Mouse (Mus musculus) embryonic stem cell, embryonic (primary cell): Measurements from ENCODE around the gene Dand5.

ENCODE experiments used
- CTCF ChIA-PET, 4 experiments: fragments of 300-600 bp in 2 of 4; fragments of 350-600 bp in 2 of 4; sonication (Branson Sonifier 250); formaldehyde crosslinking; loops; one replicate each; lab custom pipeline; 2022; ENCODE audit warnings: inconsistent platforms in 2 of 4; lab: Charles Lee
- POLR2A ChIA-PET, 4 experiments: fragments of 300-600 bp in 2 of 4; fragments of 350-600 bp in 2 of 4; sonication (Branson Sonifier 250); formaldehyde crosslinking; loops; one replicate each; lab custom pipeline; 2022; ENCODE audit warnings: antibody characterized with exemption in 4 of 4, inconsistent platforms in 1 of 4; lab: Charles Lee

Gene Dand5

GRCm38 (mm10) chr8:84839875-84840247, 17.2 kb upstream of the Dand5 start:
- ChIA-PET POLR2A (interaction anchor here in 3 of 4 experiments (1.1 to 26.4 kb wide), 26 partner anchors 7 to 773 kb away, joined by 3 to 705 read pairs (median 8); partner anchors contain the start of genes Syce2 (in 3 of the 3), Farsa (in 2 of the 3), Calr (in 1 of the 3) and Dand5 (in 1 of the 3)), CTCF (interaction anchor here in 2 of 4 experiments (1.0 to 1.1 kb wide), 2 partner anchors 90 to 135 kb away, joined by 3 read pairs; no protein-coding TSS in a partner anchor)

GRCm38 (mm10) chr8:84839411-84839810, 16.8 kb upstream of the Dand5 start:
- ChIA-PET POLR2A (interaction anchor here in 3 of 4 experiments (1.1 to 26.4 kb wide), 22 partner anchors 2 to 197 kb away, joined by 3 to 705 read pairs (median 7); partner anchors contain the start of genes Syce2 (in 3 of the 3), Calr (in 2 of the 3), Dand5 (in 2 of the 3) and Farsa (in 2 of the 3)), CTCF (interaction anchor here in 2 of 4 experiments (1.0 to 1.7 kb wide), 3 partner anchors 90 to 136 kb away, joined by 3 to 5 read pairs (median 3); no protein-coding TSS in a partner anchor)

- ChIA-PET POLR2A (interaction anchor here (0.5 to 26.4 kb wide), 19 partner anchors 3 to 208 kb away, joined by 3 to 705 read pairs (median 5); partner anchors contain the start of genes Calr (in 4 of the 4), Dand5 (in 2 of the 4), Farsa (in 2 of the 4) and Syce2 (in 2 of the 4)), CTCF (interaction anchor here in 1 of 4 experiments (1.7 kb wide), 1 partner anchor 129 kb away, joined by 5 read pairs; no protein-coding TSS in a partner anchor)
These were observed 15.9 kb upstream of the Dand5 start for GRCm38 (mm10) chr8:84838513-84838912.

- POLR2A ChIA-PET: interaction anchor here (0.5 to 26.4 kb wide), 21 partner anchors 3 to 207 kb away, joined by 3 to 705 read pairs (median 5); partner anchors contain the start of genes Calr (in 4 of the 4), Dand5 (in 2 of the 4), Farsa (in 2 of the 4) and Syce2 (in 2 of the 4)
These were observed 15.4 kb upstream of the Dand5 start for GRCm38 (mm10) chr8:84837912-84838470.

GRCm38 (mm10) chr8:84837149-84837911, 14.7 kb upstream of the Dand5 start:
- ChIA-PET CTCF (interaction anchor here (0.6 to 1.6 kb wide), 6 partner anchors 9 to 128 kb away, joined by 3 to 7 read pairs (median 4); partner anchors contain the start of gene Dand5 (in 2 of the 4)), POLR2A (interaction anchor here in 3 of 4 experiments (0.6 to 26.4 kb wide), 26 partner anchors 4 to 252 kb away, joined by 3 to 705 read pairs (median 5); partner anchors contain the start of genes Calr (in 3 of the 3), Dand5 (in 2 of the 3), Farsa (in 2 of the 3) and Syce2 (in 2 of the 3))

More at GRCm38 (mm10) chr8:84837912-84838470, 15.4 kb upstream of the Dand5 start:
- CTCF ChIA-PET: interaction anchor here in 2 of 4 experiments (0.7 to 1.7 kb wide), 4 partner anchors 15 to 129 kb away, joined by 3 to 5 read pairs (median 4); partner anchors contain the start of gene Dand5 (in 2 of the 2)

GRCm38 (mm10) chr8:84834866-84835855, 12.5 kb upstream of the Dand5 start:
- ChIA-PET POLR2A (interaction anchor here in 3 of 4 experiments (0.6 to 26.4 kb wide), 21 partner anchors 5 to 1949 kb away, joined by 3 to 705 read pairs (median 5); partner anchors contain the start of genes Calr (in 3 of the 3), Farsa (in 2 of the 3), Syce2 (in 2 of the 3) and Dand5 (in 1 of the 3)), CTCF (interaction anchor here in 1 of 4 experiments (0.7 kb wide), 1 partner anchor 1146 kb away, joined by 3 read pairs; no protein-coding TSS in a partner anchor)

- POLR2A ChIA-PET: interaction anchor here in 3 of 4 experiments (0.6 to 26.4 kb wide), 19 partner anchors 4 to 1950 kb away, joined by 3 to 705 read pairs (median 6); partner anchors contain the start of genes Calr (in 3 of the 3), Farsa (in 2 of the 3), Rad23a (in 2 of the 3) and Syce2 (in 2 of the 3)
- CTCF ChIA-PET: interaction anchor here in 1 of 4 experiments (0.7 kb wide), 1 partner anchor 1145 kb away, joined by 3 read pairs; no protein-coding TSS in a partner anchor
These were observed 11.6 kb upstream of the Dand5 start for GRCm38 (mm10) chr8:84834002-84834865.

GRCm38 (mm10) chr8:84832759-84833742, 10.4 kb upstream of the Dand5 start:
- ChIA-PET CTCF (interaction anchor here in 2 of 4 experiments (0.6 to 1.5 kb wide), 4 partner anchors 9 to 146 kb away, joined by 3 to 5 read pairs (median 4); no protein-coding TSS in a partner anchor), POLR2A (interaction anchor here in 3 of 4 experiments (0.6 to 26.4 kb wide), 30 partner anchors 3 to 250 kb away, joined by 3 to 705 read pairs (median 3); partner anchors contain the start of genes Calr (in 3 of the 3), Rad23a (in 3 of the 3), Farsa (in 2 of the 3) and Nacc1 (in 2 of the 3))

GRCm38 (mm10) chr8:84832034-84832717, 9.6 kb upstream of the Dand5 start:
- ChIA-PET CTCF (interaction anchor here in 2 of 4 experiments (0.8 to 1.5 kb wide), 3 partner anchors 8 to 16 kb away, joined by 3 to 4 read pairs (median 3); no protein-coding TSS in a partner anchor), POLR2A (interaction anchor here in 3 of 4 experiments (0.7 to 26.4 kb wide), 22 partner anchors 2 to 251 kb away, joined by 3 to 705 read pairs (median 4); partner anchors contain the start of genes Calr (in 3 of the 3), Rad23a (in 3 of the 3), Farsa (in 2 of the 3) and Syce2 (in 2 of the 3))

GRCm38 (mm10) chr8:84831490-84831889, 8.9 kb upstream of the Dand5 start, which contains the start of gene Gadd45gip1:
Gene Gadd45gip1 (plus strand): TSS chr8:84831522.
- ChIA-PET POLR2A (interaction anchor here in 3 of 4 experiments (1.0 to 26.4 kb wide), 11 partner anchors 10 to 172 kb away, joined by 3 to 705 read pairs (median 3); partner anchors contain the start of genes Calr (in 3 of the 3), Farsa (in 2 of the 3), Syce2 (in 2 of the 3) and Rad23a (in 1 of the 3)), CTCF (interaction anchor here in 3 of 4 experiments (0.6 to 2.1 kb wide), 5 partner anchors 8 to 905 kb away, joined by 3 to 7 read pairs (median 3); no protein-coding TSS in a partner anchor)

- ChIA-PET POLR2A (interaction anchor here in 3 of 4 experiments (0.6 to 26.4 kb wide), 22 partner anchors 11 to 175 kb away, joined by 3 to 705 read pairs (median 5); partner anchors contain the start of genes Calr (in 3 of the 3), Rad23a (in 3 of the 3), Dnase2a (in 1 of the 3) and Farsa (in 1 of the 3)), CTCF (interaction anchor here (0.6 to 6.5 kb wide), 8 partner anchors 11 to 118 kb away, joined by 3 to 78 read pairs (median 6); no protein-coding TSS in a partner anchor)
These were observed 3.9 kb upstream of the Dand5 start for GRCm38 (mm10) chr8:84826518-84826917.

- POLR2A ChIA-PET: interaction anchor here (0.5 to 26.4 kb wide), 35 partner anchors 10 to 886 kb away, joined by 3 to 705 read pairs (median 4); partner anchors contain the start of genes Calr (in 3 of the 4), Rad23a (in 2 of the 4), Dnase2a (in 1 of the 4) and Farsa (in 1 of the 4)
- CTCF ChIA-PET: interaction anchor here (0.6 to 6.5 kb wide), 17 partner anchors 10 to 815 kb away, joined by 3 to 78 read pairs (median 4); partner anchors contain the start of gene Farsa (in 1 of the 4)
These were observed 3.0 kb upstream of the Dand5 start for GRCm38 (mm10) chr8:84825636-84826035.
